8 mouse cellular contexts compared by ENCODE assay signal in the genomic region with DNA sequence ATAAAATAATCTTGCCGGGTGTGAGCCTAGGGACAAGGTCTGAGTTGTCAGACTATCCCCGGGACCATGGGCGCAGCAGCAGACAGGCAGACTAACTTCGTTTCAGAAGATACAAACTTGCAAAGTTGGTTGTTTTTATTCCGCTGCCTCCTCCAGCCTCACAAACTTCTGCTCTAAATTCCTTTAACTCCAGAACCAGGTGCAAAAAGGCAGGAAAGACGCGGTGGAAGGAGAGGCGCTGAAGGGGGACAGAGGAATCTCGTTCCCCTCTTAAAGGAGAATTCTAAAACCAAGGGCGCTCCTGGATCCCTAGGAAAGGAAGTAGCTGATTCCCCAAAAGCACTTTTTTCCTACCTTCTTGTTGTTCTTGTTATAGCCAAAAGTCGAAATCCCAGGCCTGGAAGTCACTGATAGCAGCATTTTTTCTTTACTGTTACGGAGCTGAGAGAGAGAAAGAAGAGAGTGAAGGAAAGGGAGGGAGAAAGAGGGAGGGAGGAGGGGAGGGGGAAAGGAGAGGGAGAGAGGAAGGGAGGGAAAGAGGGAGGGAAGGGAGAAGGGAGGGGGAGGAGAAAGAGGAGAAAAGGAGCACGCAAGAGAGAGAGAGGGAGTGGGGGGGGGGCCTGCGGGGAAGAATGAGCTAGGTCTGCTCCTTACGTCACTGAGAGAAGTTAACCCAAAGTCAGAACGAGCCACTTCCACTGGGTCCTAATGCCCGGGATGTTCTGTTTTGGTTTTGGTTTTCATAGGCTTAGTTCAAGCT. TPM values are rescaled to one million over a fixed set of nuclear protein-coding genes. Genes with fewer than 3 reads are reported as not detected.
A peak's percentile ranks its signal among the peaks of the same experiment; 100 is the strongest.
DNase-seq lines count a peak whose midpoint lies in the region; ATAC-seq lines count a peak whose summit lies in the region.

No protein-coding gene starts in this region.

- WGBS in hindbrain, embryonic 15.5 days: under 1% methylated on average over 17 of the region's 17 CpGs

- H3K9ac ChIP-seq in hindbrain, embryonic 15.5 days: peak overlapping the region; percentile 43

- no peaks in the 10 kb centered on the region for H3K9me3 ChIP-seq in hindbrain, embryonic 15.5 days

- H3K27ac ChIP-seq in hindbrain, embryonic 15.5 days (replicated peaks): peak overlapping the region; percentile 75

- peaks cover 11% of the 10 kb centered on the region for H3K4me1 ChIP-seq in hindbrain, embryonic 15.5 days (replicated peaks)

- H3K36me3 ChIP-seq in hindbrain, embryonic 15.5 days: no peaks in the 10 kb centered on the region

- DNase-seq in T-cell, adult 2 months (ENCODE audit: low spot score): peak; percentile 74
- DNase-seq in cerebellum, postnatal 14 days: peak; percentile 69 to 71
- peak; percentile 75 for DNase-seq in gastrocnemius, adult 18-20 months (ENCODE audit: low spot score)
- DNase-seq in left cerebral cortex, adult 11 months (ENCODE audit: low spot score): peak; percentile 34
- DNase-seq in lung, postnatal 36 days: peak; percentile 90
- DNase-seq in retina, postnatal 7 days (ENCODE audit: low read depth, low spot score): peak; percentile 21
- DNase-seq in urinary bladder, postnatal 25 days (ENCODE audit: low spot score): peak; percentile 23

- H3K4me2 ChIP-seq in hindbrain, embryonic 15.5 days: peak overlapping the region; percentile 65

- peak overlapping the region; percentile 49 for H3K4me3 ChIP-seq in hindbrain, embryonic 15.5 days

- ATAC-seq in hindbrain, embryonic 15.5 days (ENCODE audit: low FRiP score, low read depth): peak; percentile 93

- no peaks in the 10 kb centered on the region for H3K27me3 ChIP-seq in hindbrain, embryonic 15.5 days

RNA-seq across cellular contexts. Expression of a gene that starts 3.9 kb away (rescaled TPM):
- 10 to 100 TPM; 61.7 to 69.1 TPM for total RNA-seq in gastrocnemius, adult 18-20 months (2021)
- polyA plus RNA-seq in hindbrain, embryonic 15.5 days (2015; fragmentation: Nextera tagmentation; extraction: Ambion mirVana): 10.2 and 10.3 TPM in 2 replicates

RNA-seq across cellular contexts. Expression of a gene that starts 18.1 kb away (rescaled TPM):
- under 1 TPM; 0.43 TPM for total RNA-seq in gastrocnemius, adult 18-20 months (2021)
- 2.0 and 2.2 TPM in 2 replicates for polyA plus RNA-seq in hindbrain, embryonic 15.5 days (2015; fragmentation: Nextera tagmentation; extraction: Ambion mirVana)

RNA-seq across cellular contexts. Expression of a gene that starts 35.4 kb away (rescaled TPM):
- 10 to 100 TPM; 33.0 to 34.6 TPM for total RNA-seq in gastrocnemius, adult 18-20 months (2021)
- 20.6 and 21.0 TPM in 2 replicates for polyA plus RNA-seq in hindbrain, embryonic 15.5 days (2015; fragmentation: Nextera tagmentation; extraction: Ambion mirVana)

RNA-seq across cellular contexts. Expression of a gene that starts 49.5 kb away (rescaled TPM):
- not detected for total RNA-seq in gastrocnemius, adult 18-20 months (2021)
- 0.12 TPM in 1 of 2 replicates, not detected in the other for polyA plus RNA-seq in hindbrain, embryonic 15.5 days (2015; fragmentation: Nextera tagmentation; extraction: Ambion mirVana)

RNA-seq across cellular contexts. Expression of a gene that starts 55.7 kb away (rescaled TPM):
- 1 to 10 TPM; 2.1 to 3.2 TPM for total RNA-seq in gastrocnemius, adult 18-20 months (2021)
- 22.4 and 23.3 TPM in 2 replicates for polyA plus RNA-seq in hindbrain, embryonic 15.5 days (2015; fragmentation: Nextera tagmentation; extraction: Ambion mirVana)

Comparison
In these comparisons a context has a peak if more than half of its experiments do, and no peak if none do; other contexts are left out.
1. Peak in every context shown above with its lines: DNase-seq, ATAC-seq, H3K4me3 ChIP-seq and H3K27ac ChIP-seq.
2. DNase-seq: peak in every context shown above with its lines; median percentile 90 in lung, postnatal 36 days; 75 in gastrocnemius, adult 18-20 months; 74 in T-cell, adult 2 months; 70 in cerebellum, postnatal 14 days; 34 in left cerebral cortex, adult 11 months; 23 in urinary bladder, postnatal 25 days; 21 in retina, postnatal 7 days.